Comparison of ENCODE assay signal across 11 mouse cellular contexts in genomic region chr1:64927437-64928274, GRCm38 (mm10). TPM values are rescaled to one million over a fixed set of nuclear protein-coding genes. Genes with fewer than 3 reads are reported as not detected.
DNase-seq lines count a peak whose midpoint lies in the region; TF ChIP-seq lines count a peak whose summit lies in the region.
"Had no signal": no experiment of that assay in that cellular context is flagged by ENCODE, and none has a peak within 500 bp of the region (broad histone marks: within the 10 kb centered on the region; RNA-seq: fewer than 3 reads in every experiment).

No protein-coding gene starts in this region.

- no peak for TF ChIP-seq CTCF in cortical plate, adult 2 months (IDR thresholded peaks at IDR 0.05; ENCODE audit: extremely low read depth, insufficient read depth, low read length)

- no peak for TF ChIP-seq POLR2A in cortical plate, adult 2 months (IDR thresholded peaks at IDR 0.05; ENCODE audit: extremely low read depth, insufficient read depth, low read length)

- peak; percentile 23 for DNase-seq in left cerebral cortex, adult 11 months (ENCODE audit: low spot score)
- DNase-seq in left cerebral cortex, postnatal 36 days (ENCODE audit: low spot score in 2 of 2) = no peak
- DNase-seq in lung, postnatal 4 days = peak; percentile 41 to 49
- peak; percentile 82 to 87 for DNase-seq in spleen, postnatal 36 days (ENCODE audit: low spot score in 2 of 2)
- no peak for DNase-seq in adrenal gland, postnatal 36 days
- no peak for DNase-seq in adrenal gland, postnatal 14 days
- DNase-seq: cerebellum, adult 18-20 months; kidney, adult 11 months; layer of hippocampus, postnatal 36 days had no signal

- H3K27ac ChIP-seq in cortical plate, adult 2 months (ENCODE audit: insufficient read depth, low read length) = peak overlapping the region; percentile 28; the same call in 1 of the 2 replicates
- H3K27ac ChIP-seq: heart, embryonic 15.5 days had no signal

- peaks cover 8% of the 10 kb centered on the region for H3K4me1 ChIP-seq in cortical plate, adult 2 months (ENCODE audit: control insufficient read depth, insufficient read depth, low read length)
- H3K4me1 ChIP-seq: heart, embryonic 15.5 days had no signal

- H3K4me3 ChIP-seq in cortical plate, adult 2 months (ENCODE audit: insufficient read depth, low read length) = no peak overlapping the region
- H3K4me3 ChIP-seq: heart, embryonic 15.5 days had no signal

- intact Hi-C loops in left cerebral cortex, postnatal 36 days (cut with DNase I) = no loop called here

RNA-seq across cellular contexts. Expression of gene Plekhm3, which starts 29.0 kb away (rescaled TPM):
- 10 to 100 TPM; 34.6 to 40.4 TPM for total RNA-seq in left cerebral cortex, postnatal 36 days (2021)
- polyA plus RNA-seq in cortical plate, adult 2 months (2012; rRNA removed) = 15.2 and 15.4 TPM in 2 replicates
- 10 to 100 TPM; 15.1 to 26.7 TPM for total RNA-seq in adrenal gland, postnatal 36 days (2021)
- total RNA-seq in adrenal gland, postnatal 14 days (2021) = 19.2 and 20.4 TPM in 2 replicates

Comparison
In these comparisons a context has a peak if more than half of its experiments do, and no peak if none do; other contexts are left out.
1. DNase-seq: peak in left cerebral cortex, adult 11 months (single experiment), lung, postnatal 4 days (2 of 2) and spleen, postnatal 36 days (2 of 2); none in left cerebral cortex, postnatal 36 days (0 of 2), adrenal gland, postnatal 36 days (0 of 2) and adrenal gland, postnatal 14 days (single experiment).